Mouse (Mus musculus) ES-E14 (cell line): ENCODE results near the gene Txndc2. TPM values are rescaled to one million over a fixed set of nuclear protein-coding genes. Genes with fewer than 3 reads are reported as not detected.

Source experiments
- DNase-seq: peaks from one replicate; pipeline ENCODE4 v3.0.0-alpha.2; 2013; ENCODE audit warnings: low read depth, low spot score
- H3K27ac ChIP-seq: 2 replicates; pipeline ENCODE4 v1.5.1; 2012; ENCODE audit warnings: low read depth, mild to moderate bottlenecking, low read length, moderate library complexity, mixed read lengths; ENCODE audit not compliant: poor library complexity, insufficient read depth, severe bottlenecking
- H3K36me3 ChIP-seq: 2 replicates; pipeline ENCODE4 v1.6.1; 2012; ENCODE audit warnings: mild to moderate bottlenecking, low read length, moderate library complexity, mixed read lengths; ENCODE audit not compliant: control insufficient read depth, poor library complexity, insufficient read depth, severe bottlenecking
- H3K4me1 ChIP-seq, 2 experiments: fragments of 150-350 bp in 1 of 2; sonication (generic) in 1 of 2; 2 replicates each; pipeline ENCODE4 v1.6.1; 2012; ENCODE audit warnings: low read length in 2 of 2, mild to moderate bottlenecking in 1 of 2, mixed read lengths in 1 of 2; ENCODE audit not compliant: control insufficient read depth in 2 of 2, insufficient read depth in 2 of 2, poor library complexity in 1 of 2
- H3K4me3 ChIP-seq, 2 experiments: fragments of 150-350 bp in 1 of 2; sonication (generic) in 1 of 2; 2 replicates each; pipeline ENCODE4 v1.5.1; 2012; ENCODE audit warnings: low read length in 2 of 2, low read depth in 1 of 2, mild to moderate bottlenecking in 1 of 2, mixed read lengths in 1 of 2; ENCODE audit not compliant: insufficient read depth in 1 of 2, poor library complexity in 1 of 2, severe bottlenecking in 1 of 2
- H3K9ac ChIP-seq: 2 replicates; pipeline ENCODE4 v1.6.1; 2012; ENCODE audit warnings: low read depth, mild to moderate bottlenecking, low read length, mixed read lengths; ENCODE audit not compliant: poor library complexity, insufficient read depth, severe bottlenecking
- H3K9me3 ChIP-seq: fragments of 150-350 bp; sonication (generic); 2 replicates; pipeline ENCODE4 v1.6.1; 2012; ENCODE audit warnings: low read depth, mild to moderate bottlenecking, low read length; ENCODE audit not compliant: control insufficient read depth, insufficient read depth
- CHD2 ChIP-seq: IDR thresholded peaks from 2 replicates; pipeline ENCODE4 v1.6.1; 2014; ENCODE audit warnings: mild to moderate bottlenecking, low read depth, low read length, inconsistent platforms
- HCFC1 ChIP-seq: IDR thresholded peaks from 2 replicates; pipeline ENCODE4 v1.6.1; 2012; ENCODE audit warnings: low read length, inconsistent platforms, borderline replicate concordance; ENCODE audit not compliant: insufficient read depth
- MAFK ChIP-seq: IDR thresholded peaks from 2 replicates; pipeline ENCODE4 v1.6.1; 2014; ENCODE audit warnings: mild to moderate bottlenecking, low read depth, low read length, inconsistent platforms; ENCODE audit not compliant: insufficient read depth
- ZC3H11A ChIP-seq: IDR thresholded peaks from 2 replicates; pipeline ENCODE4 v1.6.1; 2012; ENCODE audit warnings: low read depth, mild to moderate bottlenecking, inconsistent platforms, low read length, borderline replicate concordance
- ZNF384 ChIP-seq: IDR thresholded peaks from 2 replicates; pipeline ENCODE4 v1.6.1; 2012; ENCODE audit warnings: low read depth, low read length, inconsistent platforms
- in situ Hi-C, 2 experiments: fragments of 600-800 bp; cut with MboI; formaldehyde crosslinking; loops; one replicate each; pipeline ENCODE4 v1.15.1; 2025; ENCODE audit warnings: low sequenced_read_pairs in 2 of 2, inconsistent platforms in 1 of 2; ENCODE audit not compliant: unreplicated experiment in 2 of 2
- total RNA-seq: library from RNA; depleted of rRNA; stranded (reverse); fragments of 300-350 nt; gene quantifications from 2 replicates; pipeline ENCODE4 v1.2.3, GENCODE M21; 2012

Gene Txndc2
- total RNA-seq, 1 experiment, result 0.13 TPM

- in situ Hi-C loops, result no loop called here
- no peak for TF ChIP-seq CHD2
- no peak for TF ChIP-seq MAFK
- TF ChIP-seq ZNF384, result no peak
- TF ChIP-seq ZC3H11A, result no peak
- TF ChIP-seq HCFC1, result no peak
These were observed 16.4 kb upstream of the Txndc2 start for GRCm38 (mm10) chr17:65658416-65658815.

GRCm38 (mm10) chr17:65657958-65658357, 16.0 kb upstream of the Txndc2 start:
- Histone ChIP-seq H3K9me3 (no peaks in the 10 kb centered on the region), H3K4me1 (peaks cover 0 to 6% of the 10 kb centered on the region in 2 experiments; a peak in 2 of 4 replicates), H3K4me3 (no peak overlapping the region), H3K27ac (no peak overlapping the region), H3K9ac (no peak overlapping the region), H3K36me3 (no peaks in the 10 kb centered on the region)
- TF ChIP-seq CHD2 (no peak), HCFC1 (no peak), ZC3H11A (no peak), ZNF384 (no peak), MAFK (no peak)
- no peak for DNase-seq
- in situ Hi-C loops, result no loop called here

More at GRCm38 (mm10) chr17:65658416-65658815, 16.4 kb upstream of the Txndc2 start:
- Histone ChIP-seq H3K9ac (no peak overlapping the region), H3K27ac (no peak overlapping the region), H3K4me3 (no peak overlapping the region), H3K4me1 (peaks cover 0 to 10% of the 10 kb centered on the region in 2 experiments; a peak in 2 of 4 replicates), H3K36me3 (no peaks in the 10 kb centered on the region), H3K9me3 (no peaks in the 10 kb centered on the region)
- DNase-seq, result no peak

GRCm38 (mm10) chr17:65656731-65657130, 14.8 kb upstream of the Txndc2 start:
- no peak for TF ChIP-seq CHD2
- TF ChIP-seq HCFC1, result no peak
- TF ChIP-seq ZNF384, result no peak
- no peak for DNase-seq
- in situ Hi-C loops, result no loop called here

GRCm38 (mm10) chr17:65656076-65656475, 14.1 kb upstream of the Txndc2 start:
- H3K4me1 ChIP-seq, result peaks cover 3% of the 10 kb centered on the region in 2 experiments; a peak in 2 of 4 replicates
- in situ Hi-C loops, result no loop called here
- no peak overlapping the region for H3K27ac ChIP-seq
- no peak for DNase-seq
- no peak for TF ChIP-seq HCFC1
- TF ChIP-seq CHD2, result no peak
- no peak for TF ChIP-seq ZC3H11A
- TF ChIP-seq MAFK, result no peak
- no peak for TF ChIP-seq ZNF384
- no peak overlapping the region for H3K9ac ChIP-seq
- no peaks in the 10 kb centered on the region for H3K36me3 ChIP-seq
- H3K9me3 ChIP-seq, result no peaks in the 10 kb centered on the region
- no peak overlapping the region for H3K4me3 ChIP-seq

More at GRCm38 (mm10) chr17:65656731-65657130, 14.8 kb upstream of the Txndc2 start:
- Histone ChIP-seq H3K27ac (no peak overlapping the region), H3K36me3 (no peaks in the 10 kb centered on the region), H3K9ac (no peak overlapping the region), H3K4me3 (no peak overlapping the region), H3K9me3 (no peaks in the 10 kb centered on the region), H3K4me1 (peaks cover 2 to 3% of the 10 kb centered on the region in 2 experiments; a peak in 2 of 4 replicates)

- no peak overlapping the region for H3K9ac ChIP-seq
- H3K27ac ChIP-seq, result no peak overlapping the region
- H3K36me3 ChIP-seq, result no peaks in the 10 kb centered on the region
- TF ChIP-seq ZC3H11A (no peak), ZNF384 (no peak), CHD2 (no peak), MAFK (no peak), HCFC1 (no peak)
- H3K4me3 ChIP-seq, result no peak overlapping the region
- in situ Hi-C loops, result no loop called here
- DNase-seq, result no peak
- no peaks in the 10 kb centered on the region for H3K9me3 ChIP-seq
- H3K4me1 ChIP-seq, result peaks cover 3% of the 10 kb centered on the region in 2 experiments; a peak in 2 of 4 replicates
These were observed 13.6 kb upstream of the Txndc2 start for GRCm38 (mm10) chr17:65655608-65656007.
